Mouse (Mus musculus): ENCODE measurements at regions not wholly inside any gene's neighbourhood (a gene's known extent, or its start where the extent isn't known, plus 50 kb on each side); places are given as distances from the start of the nearest gene placed in this dataset.

- Histone ChIP-seq H3K36me3 (ENCODE audit: control insufficient read depth, insufficient read depth, low read length) (no peaks in the 10 kb centered on the region), H3K4me1 (ENCODE audit: control insufficient read depth, insufficient read depth, low read depth, low read length) (no peaks in the 10 kb centered on the region), H3K4me3 (ENCODE audit: low read length) (no peak overlapping the region), H3K27ac (ENCODE audit: low read depth, low read length) (no peak overlapping the region), H3K4me2 (ENCODE audit: low read length) (peak overlapping the region; percentile 54), H3K9ac (ENCODE audit: low read depth, low read length) (no peak overlapping the region), H3K9me3 (ENCODE audit: control insufficient read depth, low read length) (no peaks in the 10 kb centered on the region), H3K27me3 (replicated peaks; ENCODE audit: control insufficient read depth, insufficient read depth, low read length) (no peaks in the 10 kb centered on the region)
- ATAC-seq, result no peak
- 47% methylated on average over 4 of the region's 4 CpGs for WGBS
Measured at GRCm38 (mm10) chr2:133438018-133438417, 113.9 kb upstream of the Bmp2 start.

DNA sequence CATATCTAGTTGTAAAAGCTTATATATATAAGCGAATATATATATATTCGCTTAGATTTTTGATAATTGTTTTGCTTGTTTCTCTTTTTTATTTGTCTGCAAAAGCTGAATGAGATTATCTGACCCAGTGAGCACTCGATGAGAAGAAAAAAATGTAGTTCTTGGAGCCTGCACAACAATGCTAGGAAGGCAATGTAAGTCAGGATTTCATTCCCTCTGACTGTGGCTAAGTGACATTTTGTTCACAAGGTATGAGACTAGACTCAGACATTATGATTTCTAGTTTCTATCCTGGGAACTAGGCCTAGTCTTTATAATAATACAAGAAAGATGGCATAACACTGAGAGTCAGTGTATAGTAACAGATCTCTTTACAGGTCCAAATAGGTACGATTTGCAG, 108.9 kb upstream of the Bmp2 start:
- 94% methylated on average over 4 of the region's 4 CpGs for WGBS
- no peaks in the 10 kb centered on the region for H3K36me3 ChIP-seq (ENCODE audit: control insufficient read depth, insufficient read depth, low read length)
- no peak for ATAC-seq
- no peaks in the 10 kb centered on the region for H3K4me1 ChIP-seq (ENCODE audit: control insufficient read depth, insufficient read depth, low read depth, low read length)
- no peak overlapping the region for H3K4me3 ChIP-seq (ENCODE audit: low read length)
- no peak overlapping the region for H3K9ac ChIP-seq (ENCODE audit: low read depth, low read length)
- no peaks in the 10 kb centered on the region for H3K9me3 ChIP-seq (ENCODE audit: control insufficient read depth, low read length)
- H3K4me2 ChIP-seq (ENCODE audit: low read length), result no peak overlapping the region
- no peaks in the 10 kb centered on the region for H3K27me3 ChIP-seq (replicated peaks; ENCODE audit: control insufficient read depth, insufficient read depth, low read length)
- H3K27ac ChIP-seq (ENCODE audit: low read depth, low read length), result no peak overlapping the region

DNA sequence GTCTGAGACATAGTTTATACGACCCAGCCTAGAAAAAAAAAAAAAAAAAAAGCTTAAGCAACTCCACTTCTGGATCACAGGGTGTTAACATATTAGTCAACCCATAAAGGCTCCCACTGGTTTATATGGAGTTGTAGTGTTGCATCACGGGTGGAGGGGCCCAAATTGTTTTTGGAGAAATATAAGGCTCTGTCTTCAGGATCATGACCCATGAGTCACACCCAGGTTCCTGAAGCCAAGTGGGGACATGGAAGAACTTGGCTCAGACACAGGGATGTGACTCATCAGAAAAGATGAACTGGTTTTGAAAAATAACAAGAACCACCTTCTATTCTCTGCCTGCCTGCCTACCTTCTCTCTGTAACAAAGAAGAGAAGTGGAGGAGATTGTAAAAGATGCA, 108.5 kb upstream of the Bmp2 start:
- 84% methylated on average over 2 of the region's 2 CpGs for WGBS
- Histone ChIP-seq H3K4me2 (ENCODE audit: low read length) (no peak overlapping the region), H3K9ac (ENCODE audit: low read depth, low read length) (no peak overlapping the region)

DNA sequence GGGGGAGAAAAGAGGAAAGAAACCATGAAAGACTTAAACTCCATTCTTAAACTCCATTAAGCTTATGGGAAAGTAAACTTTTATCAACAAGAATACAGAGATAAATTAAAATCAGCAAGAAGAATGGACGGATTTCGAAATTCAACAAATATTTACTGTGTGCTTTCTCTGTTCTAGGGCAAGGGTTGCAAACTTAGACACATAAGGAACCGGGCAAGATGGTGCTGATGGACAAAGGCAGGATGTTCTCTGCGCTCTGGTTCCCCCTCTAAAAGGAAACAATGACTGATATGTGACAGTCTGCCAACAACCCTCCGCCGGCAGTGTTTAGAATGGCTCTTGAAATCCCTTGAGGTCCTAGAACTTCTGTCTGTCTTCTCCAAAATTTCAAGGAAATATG, 99.0 kb upstream of the Bmp2 start:
- ATAC-seq, result no peak
- H3K4me1 ChIP-seq (ENCODE audit: control insufficient read depth, insufficient read depth, low read depth, low read length), result no peaks in the 10 kb centered on the region
- no peaks in the 10 kb centered on the region for H3K27me3 ChIP-seq (replicated peaks; ENCODE audit: control insufficient read depth, insufficient read depth, low read length)
- WGBS, result 89% methylated on average over 6 of the region's 6 CpGs
- H3K9me3 ChIP-seq (ENCODE audit: control insufficient read depth, low read length), result no peaks in the 10 kb centered on the region; the same call in 1 of the 2 replicates
- H3K9ac ChIP-seq (ENCODE audit: low read depth, low read length), result no peak overlapping the region
- H3K36me3 ChIP-seq (ENCODE audit: control insufficient read depth, insufficient read depth, low read length), result no peaks in the 10 kb centered on the region
- no peak overlapping the region for H3K27ac ChIP-seq (ENCODE audit: low read depth, low read length)
- H3K4me3 ChIP-seq (ENCODE audit: low read length), result no peak overlapping the region
- H3K4me2 ChIP-seq (ENCODE audit: low read length), result no peak overlapping the region

More for the DNA sequence above, 108.5 kb upstream of the Bmp2 start:
- Histone ChIP-seq H3K27ac (ENCODE audit: low read depth, low read length) (no peak overlapping the region), H3K36me3 (ENCODE audit: control insufficient read depth, insufficient read depth, low read length) (no peaks in the 10 kb centered on the region), H3K4me3 (ENCODE audit: low read length) (no peak overlapping the region), H3K27me3 (replicated peaks; ENCODE audit: control insufficient read depth, insufficient read depth, low read length) (no peaks in the 10 kb centered on the region), H3K9me3 (ENCODE audit: control insufficient read depth, low read length) (no peaks in the 10 kb centered on the region), H3K4me1 (ENCODE audit: control insufficient read depth, insufficient read depth, low read depth, low read length) (no peaks in the 10 kb centered on the region)
- ATAC-seq, result no peak

- no peaks in the 10 kb centered on the region for H3K4me1 ChIP-seq (ENCODE audit: control insufficient read depth, insufficient read depth, low read depth, low read length)
- no peaks in the 10 kb centered on the region for H3K9me3 ChIP-seq (ENCODE audit: control insufficient read depth, low read length)
- no peak overlapping the region for H3K27ac ChIP-seq (ENCODE audit: low read depth, low read length)
- H3K4me3 ChIP-seq (ENCODE audit: low read length), result no peak overlapping the region
- no peak overlapping the region for H3K4me2 ChIP-seq (ENCODE audit: low read length)
- H3K27me3 ChIP-seq (replicated peaks; ENCODE audit: control insufficient read depth, insufficient read depth, low read length), result no peaks in the 10 kb centered on the region
- no peaks in the 10 kb centered on the region for H3K36me3 ChIP-seq (ENCODE audit: control insufficient read depth, insufficient read depth, low read length)
- H3K9ac ChIP-seq (ENCODE audit: low read depth, low read length), result no peak overlapping the region
- WGBS, result 76% methylated on average over 7 of the region's 7 CpGs
- no peak for ATAC-seq
Measured at GRCm38 (mm10) chr2:133455484-133456170, 96.3 kb upstream of the Bmp2 start.

DNA sequence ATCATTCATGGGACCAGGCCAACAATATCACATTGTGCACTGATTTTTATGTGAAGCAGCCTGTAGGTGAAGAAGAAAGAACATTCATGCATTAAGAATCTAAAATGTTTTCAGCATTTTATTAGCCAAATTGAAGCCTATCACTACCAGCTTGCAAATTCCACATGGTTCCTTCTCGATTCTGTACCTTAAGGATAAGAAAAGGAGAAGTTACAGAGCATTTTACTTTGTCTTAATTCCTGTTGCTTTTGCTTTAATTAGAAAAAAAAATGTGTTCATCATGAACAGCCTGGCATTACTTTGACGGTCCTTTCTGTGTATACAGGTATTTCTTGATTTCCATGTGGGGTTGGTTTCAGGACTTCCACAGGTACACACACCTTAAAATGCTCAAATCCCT, 95.2 kb upstream of the Bmp2 start:
- H3K27me3 ChIP-seq (replicated peaks; ENCODE audit: control insufficient read depth, insufficient read depth, low read length), result no peaks in the 10 kb centered on the region
- H3K36me3 ChIP-seq (ENCODE audit: control insufficient read depth, insufficient read depth, low read length), result no peaks in the 10 kb centered on the region
- H3K9me3 ChIP-seq (ENCODE audit: control insufficient read depth, low read length), result no peaks in the 10 kb centered on the region
- H3K4me3 ChIP-seq (ENCODE audit: low read length), result no peak overlapping the region
- no peaks in the 10 kb centered on the region for H3K4me1 ChIP-seq (ENCODE audit: control insufficient read depth, insufficient read depth, low read depth, low read length)
- H3K27ac ChIP-seq (ENCODE audit: low read depth, low read length), result no peak overlapping the region
- ATAC-seq, result no peak
- no peak overlapping the region for H3K9ac ChIP-seq (ENCODE audit: low read depth, low read length)
- no peak overlapping the region for H3K4me2 ChIP-seq (ENCODE audit: low read length)
- 90% methylated on average over 2 of the region's 2 CpGs for WGBS

GRCm38 (mm10) chr2:133458735-133459134, 93.2 kb upstream of the Bmp2 start:
- no peak overlapping the region for H3K27ac ChIP-seq (ENCODE audit: low read depth, low read length)
- H3K36me3 ChIP-seq (ENCODE audit: control insufficient read depth, insufficient read depth, low read length), result no peaks in the 10 kb centered on the region
- no peak overlapping the region for H3K4me2 ChIP-seq (ENCODE audit: low read length)
- H3K9me3 ChIP-seq (ENCODE audit: control insufficient read depth, low read length), result no peaks in the 10 kb centered on the region
- no peak overlapping the region for H3K9ac ChIP-seq (ENCODE audit: low read depth, low read length)
- H3K4me3 ChIP-seq (ENCODE audit: low read length), result no peak overlapping the region
- WGBS, result 62% methylated on average over 2 of the region's 2 CpGs
- no peaks in the 10 kb centered on the region for H3K4me1 ChIP-seq (ENCODE audit: control insufficient read depth, insufficient read depth, low read depth, low read length)
- no peak for ATAC-seq
- no peaks in the 10 kb centered on the region for H3K27me3 ChIP-seq (replicated peaks; ENCODE audit: control insufficient read depth, insufficient read depth, low read length)

GRCm38 (mm10) chr2:133460814-133461213, 91.1 kb upstream of the Bmp2 start:
- Histone ChIP-seq H3K9ac (ENCODE audit: low read depth, low read length) (no peak overlapping the region), H3K27me3 (replicated peaks; ENCODE audit: control insufficient read depth, insufficient read depth, low read length) (no peaks in the 10 kb centered on the region), H3K4me3 (ENCODE audit: low read length) (no peak overlapping the region), H3K4me2 (ENCODE audit: low read length) (no peak overlapping the region), H3K9me3 (ENCODE audit: control insufficient read depth, low read length) (no peaks in the 10 kb centered on the region), H3K36me3 (ENCODE audit: control insufficient read depth, insufficient read depth, low read length) (no peaks in the 10 kb centered on the region), H3K4me1 (ENCODE audit: control insufficient read depth, insufficient read depth, low read depth, low read length) (no peaks in the 10 kb centered on the region), H3K27ac (ENCODE audit: low read depth, low read length) (no peak overlapping the region)
- ATAC-seq, result no peak
- 81% methylated on average over 7 of the region's 7 CpGs for WGBS

DNA sequence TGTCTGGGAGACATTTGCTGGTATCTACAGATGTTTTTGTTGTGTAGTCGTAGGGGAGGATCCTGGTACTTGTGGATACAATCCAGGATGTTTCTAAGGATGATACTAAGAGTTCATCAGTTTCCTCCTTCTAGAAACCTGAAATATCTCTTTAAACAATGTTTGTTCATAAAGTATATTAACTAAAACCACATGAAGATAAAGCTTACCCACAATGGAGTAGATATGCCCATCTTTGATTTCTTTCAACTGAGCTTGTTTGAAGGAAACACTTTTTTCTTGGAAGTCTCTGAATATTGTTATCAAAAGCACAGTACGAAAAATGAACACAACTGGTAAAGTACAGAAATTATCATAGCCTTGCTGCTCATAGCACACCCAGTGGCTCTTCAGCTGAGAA, 89.6 kb upstream of the Bmp2 start:
- no peak for ATAC-seq
- no peak overlapping the region for H3K4me3 ChIP-seq (ENCODE audit: low read length)
- no peaks in the 10 kb centered on the region for H3K27me3 ChIP-seq (replicated peaks; ENCODE audit: control insufficient read depth, insufficient read depth, low read length)
- H3K9ac ChIP-seq (ENCODE audit: low read depth, low read length), result no peak overlapping the region
- no peaks in the 10 kb centered on the region for H3K36me3 ChIP-seq (ENCODE audit: control insufficient read depth, insufficient read depth, low read length)
- H3K4me1 ChIP-seq (ENCODE audit: control insufficient read depth, insufficient read depth, low read depth, low read length), result no peaks in the 10 kb centered on the region
- H3K9me3 ChIP-seq (ENCODE audit: control insufficient read depth, low read length), result no peaks in the 10 kb centered on the region
- no peak overlapping the region for H3K4me2 ChIP-seq (ENCODE audit: low read length)
- H3K27ac ChIP-seq (ENCODE audit: low read depth, low read length), result no peak overlapping the region
- WGBS, result 94% methylated on average over 2 of the region's 2 CpGs
